Mouse (Mus musculus) lung, postnatal 0 days (tissue): ENCODE measurements around the gene Gm11559.

ENCODE experiments used
- CTCF ChIP-seq: IDR thresholded peaks from 2 replicates; pipeline ENCODE4 v1.5.1; 2016; ENCODE audit warnings: antibody characterized with exemption, mild to moderate bottlenecking
- EP300 ChIP-seq: IDR thresholded peaks from 2 replicates; pipeline ENCODE4 v1.6.1; 2016; ENCODE audit warnings: antibody characterized with exemption, mild to moderate bottlenecking, control low read depth

- TF ChIP-seq CTCF (no peak), EP300 (no peak)
These were observed 5.5 kb upstream of the Gm11559 start for GRCm38 (mm10) chr11:99858761-99859160.
